Mouse (Mus musculus) fat pad, adult 2 months (tissue): ENCODE results near the gene Gucy2g.

Source experiments
- DNase-seq: peaks from one replicate; pipeline ENCODE4 v3.0.0-alpha.2; 2011; ENCODE audit warnings: low read depth, low spot score; ENCODE audit errors: extremely low read depth

Gucy2g gene

DNA sequence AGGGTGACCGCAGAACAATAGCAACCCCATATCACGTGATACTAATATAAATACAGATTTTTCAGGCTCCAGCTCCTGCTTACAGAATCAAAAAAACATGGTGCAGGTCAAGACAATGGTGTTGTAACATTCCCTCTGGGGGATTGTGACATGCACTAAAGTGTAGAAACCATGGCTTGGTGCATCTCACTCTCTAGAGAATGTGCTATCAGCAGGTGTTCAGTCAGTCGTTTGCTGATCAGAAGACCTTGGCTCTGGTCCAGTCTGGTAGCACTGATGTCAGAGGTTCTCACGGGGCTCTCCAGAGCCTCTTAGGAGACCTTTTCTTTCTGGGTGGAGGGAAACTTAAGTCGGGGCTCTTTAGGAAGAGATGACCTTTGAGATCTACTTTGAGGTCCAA, 9.4 kb upstream of the Gucy2g start:
- peak; percentile 74 for DNase-seq

DNA sequence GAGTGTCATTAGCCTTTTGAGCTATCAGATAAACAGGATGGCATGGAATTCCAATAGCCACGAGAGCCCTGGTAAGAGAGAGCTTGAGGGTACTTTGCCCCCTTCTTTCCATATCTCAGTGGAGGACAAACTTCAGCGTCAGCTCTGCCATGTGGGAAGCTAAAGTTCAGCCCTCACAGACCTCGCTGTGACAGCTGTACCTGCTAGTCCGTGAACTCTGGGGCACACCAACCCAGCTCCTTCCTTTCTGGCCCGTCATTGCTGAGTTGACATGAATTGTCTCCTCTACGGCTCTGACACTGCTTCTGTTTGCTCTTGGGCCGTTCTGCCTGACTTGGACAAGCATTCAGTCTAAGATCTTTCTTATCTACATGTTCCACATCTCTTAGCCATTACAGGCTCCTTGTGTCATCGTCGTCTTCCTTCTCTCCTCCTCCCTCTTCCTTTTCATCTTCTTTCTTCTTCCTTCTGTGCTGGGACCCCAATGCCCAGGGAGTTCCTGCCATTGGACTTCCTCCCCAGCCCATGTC, 7.0 kb upstream of the Gucy2g start:
- no peak for DNase-seq

DNA sequence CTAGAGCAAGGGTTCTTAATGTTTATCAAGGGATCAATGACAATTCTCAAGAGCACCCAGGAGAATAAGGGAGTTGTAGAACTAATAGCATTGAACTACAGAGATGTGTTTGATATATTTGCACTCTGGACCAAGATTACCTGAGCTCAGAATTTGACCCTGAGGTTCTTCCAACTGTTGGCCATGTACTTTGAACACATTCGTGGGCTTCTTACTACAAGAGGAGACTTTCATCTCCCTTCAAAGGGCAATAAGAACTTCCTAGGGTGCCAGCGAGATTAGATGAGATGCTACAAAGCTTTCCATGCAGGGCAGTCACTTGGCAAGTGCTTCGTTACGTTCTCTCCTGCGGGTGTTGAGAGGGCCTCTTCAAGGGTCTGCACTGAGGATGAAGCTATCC, 6.5 kb upstream of the Gucy2g start:
- no peak for DNase-seq

DNA sequence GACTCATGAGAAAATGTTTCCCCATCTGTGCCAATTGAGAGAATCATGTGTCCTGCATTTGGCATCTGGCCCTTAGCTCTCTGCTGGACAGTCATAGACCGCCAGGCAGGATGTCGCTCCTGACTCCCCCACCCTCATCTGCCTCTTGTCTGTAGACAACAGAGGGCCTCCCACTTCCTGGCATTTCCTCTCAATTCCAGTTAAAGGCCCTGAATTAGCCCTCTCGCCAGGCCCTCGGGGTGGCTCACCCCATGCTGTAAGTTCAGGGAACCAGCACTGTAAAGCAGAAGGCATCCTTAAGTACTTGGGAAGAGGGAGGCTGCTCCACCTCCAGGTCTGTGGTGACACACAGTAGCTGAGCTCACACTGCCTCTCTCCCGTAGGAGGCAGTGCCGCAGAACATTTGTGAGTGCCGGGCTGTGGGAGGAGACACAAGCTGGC, 3.8 kb upstream of the Gucy2g start:
- no peak for DNase-seq

DNA sequence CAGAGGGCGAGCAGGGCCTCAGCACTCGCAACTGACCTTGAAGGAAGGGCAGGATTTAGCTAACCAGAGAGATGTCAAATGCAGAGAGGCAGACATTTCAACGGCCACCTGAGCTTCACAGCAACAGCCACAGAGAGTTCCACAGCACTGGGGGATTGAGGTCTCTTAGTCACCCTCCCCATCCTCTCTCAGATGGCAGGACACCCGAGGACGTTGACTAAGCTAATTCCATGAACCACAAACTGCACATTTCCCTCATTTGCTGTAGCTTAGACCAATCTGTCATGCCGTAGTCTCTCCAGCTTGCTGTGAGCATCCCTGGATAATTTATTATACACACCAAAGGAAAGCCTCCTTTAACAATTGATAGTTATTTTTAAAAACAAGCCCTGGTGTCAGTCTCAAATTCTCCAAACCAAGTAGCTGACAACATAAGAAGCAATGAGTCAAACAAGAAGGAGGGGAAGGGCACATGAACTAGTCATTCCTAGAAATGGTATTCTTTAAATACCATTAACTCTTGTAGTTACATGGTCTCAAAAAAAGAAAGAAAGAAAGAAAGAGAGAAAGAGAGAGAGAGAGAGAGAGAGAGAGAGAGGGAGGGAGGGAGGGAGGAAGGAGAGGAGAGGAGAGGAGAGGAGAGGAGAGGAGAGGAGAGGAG, 1.1 kb downstream of the Gucy2g start:
- DNase-seq: no peak

DNA sequence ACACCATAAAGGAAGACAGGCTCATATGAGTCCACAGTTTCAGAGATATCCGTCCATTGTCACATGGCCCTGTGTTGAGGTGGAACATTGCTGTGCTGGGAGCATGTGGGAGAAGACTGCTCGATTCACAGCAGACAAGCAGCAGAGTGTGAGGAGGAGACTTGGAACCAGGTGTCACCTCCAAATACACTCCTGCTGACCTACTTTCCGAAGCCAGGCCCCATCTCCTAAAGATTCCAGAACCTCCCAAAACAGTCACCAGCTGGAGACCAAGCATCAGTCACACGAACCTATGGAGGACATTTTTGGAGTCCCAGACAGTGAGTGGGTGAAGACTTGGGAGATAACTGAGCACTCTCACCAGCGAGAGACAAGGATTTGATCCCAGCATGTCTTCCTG, 4.5 kb downstream of the Gucy2g start:
- no peak for DNase-seq

DNA sequence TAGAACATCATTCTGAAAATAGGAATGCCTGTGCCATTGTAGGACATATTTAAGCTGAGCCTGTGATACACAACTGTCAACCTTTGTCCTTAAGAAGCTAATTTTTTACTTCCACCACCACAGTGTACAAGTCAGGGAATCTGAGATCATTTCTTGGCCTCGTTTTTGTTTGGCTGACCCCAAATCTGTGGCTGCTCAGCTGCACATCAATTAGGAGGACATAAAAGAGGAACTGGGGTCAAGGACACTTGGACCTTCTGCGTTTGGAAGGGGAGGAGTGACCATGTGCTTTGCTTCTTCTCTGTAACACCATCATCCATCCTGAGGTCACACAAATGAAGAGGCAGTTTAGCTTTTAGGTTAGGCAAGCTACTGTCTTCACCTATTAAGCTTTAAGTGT, 5.0 kb downstream of the Gucy2g start:
- no peak for DNase-seq

DNA sequence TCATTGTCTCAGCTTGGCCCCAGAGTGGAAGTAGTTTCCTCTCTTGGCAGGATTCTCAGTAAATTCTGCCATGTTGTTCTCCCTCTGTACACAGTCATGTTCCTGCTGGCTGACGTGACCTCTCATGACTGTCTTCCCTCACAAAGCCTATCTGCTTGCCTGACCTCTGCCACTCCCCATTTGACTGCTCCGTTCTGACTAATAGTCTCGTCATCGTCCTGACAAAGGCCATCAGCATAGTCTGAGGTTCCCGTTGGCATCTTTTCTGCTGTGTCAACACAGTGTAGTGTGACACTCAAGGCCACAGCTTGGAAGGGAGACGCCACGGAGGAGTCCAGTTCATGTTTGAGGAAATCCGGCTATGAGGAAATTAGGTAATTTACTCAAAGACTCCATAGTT, 8.9 kb downstream of the Gucy2g start:
- DNase-seq: no peak

DNA sequence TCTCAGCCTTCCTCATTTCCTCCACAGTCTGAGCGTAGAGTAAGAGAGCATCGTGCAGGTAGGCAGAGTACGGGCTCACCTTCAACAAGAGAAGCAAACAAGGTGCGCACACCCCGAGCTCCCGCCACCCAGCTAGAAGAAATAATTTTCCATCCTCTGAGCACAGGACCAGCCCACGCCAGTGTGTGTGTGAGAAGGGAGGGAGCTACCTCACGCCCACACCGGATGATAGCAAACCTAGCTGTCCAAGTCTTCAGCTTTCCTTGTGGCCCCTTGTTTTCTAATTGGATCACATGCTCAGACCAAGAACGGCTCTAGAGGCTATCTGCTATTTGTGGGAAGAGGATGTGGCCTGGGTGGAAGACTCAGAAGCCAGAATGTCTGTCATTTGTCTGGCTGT, 10.0 kb downstream of the Gucy2g start:
- DNase-seq: no peak

DNA sequence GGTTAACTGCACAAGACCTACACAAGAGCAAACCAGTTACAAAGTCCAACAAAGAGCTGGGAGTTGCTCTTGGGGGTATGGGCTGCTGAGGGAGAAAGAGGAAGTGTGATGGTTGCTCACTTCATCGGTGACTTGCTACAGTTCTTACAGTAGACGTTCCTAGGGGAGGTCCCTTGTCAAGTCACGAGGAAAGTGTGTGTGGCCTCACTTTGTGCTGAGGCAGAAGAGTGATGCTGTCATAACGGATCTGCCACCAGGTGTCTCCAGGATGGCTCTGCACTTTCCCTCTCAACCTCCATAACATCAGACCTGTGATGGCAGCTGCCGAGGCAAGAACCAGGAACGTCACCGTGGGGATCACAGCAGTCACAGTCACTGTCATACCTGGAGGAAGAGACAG, 13.9 kb downstream of the Gucy2g start:
- DNase-seq: no peak

DNA sequence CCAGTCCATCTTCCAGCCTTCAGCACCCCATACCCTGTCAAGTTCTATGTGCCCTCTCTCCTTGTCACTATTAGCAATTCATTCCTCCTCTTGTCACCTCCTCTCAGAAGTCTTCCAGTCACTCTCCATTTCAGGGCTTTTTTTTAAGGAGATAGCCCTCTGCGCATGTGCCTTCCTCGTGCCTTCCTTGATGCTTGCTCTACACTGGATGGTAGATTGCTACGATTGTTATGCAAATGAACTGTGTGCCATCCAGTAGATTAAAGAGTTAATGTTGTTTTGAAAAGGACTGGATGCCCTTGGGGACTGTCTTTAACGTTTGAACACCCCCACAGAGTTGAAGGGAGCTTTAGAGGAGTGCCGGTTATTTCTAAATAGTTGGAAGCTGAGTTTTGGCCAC, 14.4 kb downstream of the Gucy2g start:
- no peak for DNase-seq

DNA sequence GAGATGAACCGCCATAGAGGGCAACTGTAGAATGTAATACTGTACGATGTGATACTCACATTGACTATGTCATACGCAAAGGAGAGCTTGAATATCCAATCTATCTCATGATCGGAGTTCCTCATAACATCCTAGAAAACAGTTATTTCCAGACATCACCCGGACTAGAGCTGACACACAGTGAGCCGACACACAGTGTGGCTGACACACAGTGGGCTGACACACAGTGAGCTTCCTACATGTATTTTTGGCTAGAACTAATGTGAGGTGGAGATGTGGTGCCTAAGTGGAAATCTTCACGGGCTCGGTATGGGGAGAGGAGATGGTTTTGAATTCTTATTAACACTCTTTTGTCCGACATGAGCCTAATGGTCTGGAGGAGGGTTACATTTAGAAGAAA, 18.8 kb downstream of the Gucy2g start:
- DNase-seq: no peak

DNA sequence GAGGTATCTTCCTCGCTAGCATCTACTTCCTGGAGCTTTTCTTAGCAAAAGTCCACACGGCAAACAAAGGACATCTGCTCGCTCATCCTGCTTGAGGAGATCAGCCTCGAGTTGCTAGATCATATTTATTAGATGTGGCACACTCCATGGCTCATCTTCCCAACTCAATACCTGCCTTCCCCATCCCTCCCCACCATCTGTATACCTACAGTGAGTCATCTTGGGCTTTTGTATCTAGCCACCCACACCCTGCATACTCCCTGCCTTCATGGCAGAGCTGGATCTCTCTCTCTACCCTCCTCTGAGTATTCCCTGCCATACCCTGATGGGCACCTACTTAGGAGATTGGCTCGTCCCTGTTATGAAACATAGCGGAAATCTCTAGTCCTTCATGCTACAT, 19.8 kb downstream of the Gucy2g start:
- DNase-seq: no peak

DNA sequence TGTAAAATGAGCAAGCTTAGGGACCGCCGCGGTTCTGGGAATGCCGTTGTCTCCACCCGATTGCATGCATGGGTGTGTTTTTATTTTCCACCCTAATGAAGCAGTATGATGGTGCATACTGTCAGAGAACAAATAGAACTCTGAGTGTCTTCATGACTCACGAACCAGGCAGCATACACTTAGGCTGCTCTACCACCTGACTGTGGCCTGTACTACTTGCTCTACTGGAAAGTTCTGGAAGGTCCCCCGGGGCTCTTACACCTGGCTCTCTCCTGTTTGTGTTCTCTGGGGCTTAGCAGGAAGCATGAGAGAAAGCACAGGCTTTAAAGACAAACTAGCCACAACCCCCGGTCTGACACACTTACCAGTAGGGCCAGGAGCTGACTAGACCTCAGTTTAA, 21.7 kb downstream of the Gucy2g start:
- DNase-seq: peak; percentile 94

DNA sequence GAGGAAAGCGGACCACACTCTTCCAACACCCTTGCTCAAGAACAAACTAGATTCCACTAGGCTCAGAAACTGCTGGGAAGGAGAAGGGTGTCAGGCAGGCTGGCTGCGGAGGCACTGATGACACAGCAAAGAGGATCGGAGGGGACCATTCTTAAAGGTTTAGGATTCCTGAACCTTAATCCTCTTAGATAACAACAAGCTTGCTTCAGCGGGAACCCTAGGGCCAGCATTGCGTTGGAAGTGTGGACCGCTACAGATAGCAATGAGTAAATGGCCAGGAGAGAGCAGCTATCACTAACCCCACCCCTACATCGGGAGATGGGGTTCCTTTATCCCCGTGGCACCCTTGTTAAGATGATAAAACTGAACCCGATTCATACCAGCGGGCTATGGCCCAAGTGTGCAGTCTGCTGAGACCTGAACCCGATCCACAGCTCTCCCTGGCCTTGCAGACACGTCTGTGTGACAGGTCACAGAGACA, 22.3 kb downstream of the Gucy2g start:
- no peak for DNase-seq

DNA sequence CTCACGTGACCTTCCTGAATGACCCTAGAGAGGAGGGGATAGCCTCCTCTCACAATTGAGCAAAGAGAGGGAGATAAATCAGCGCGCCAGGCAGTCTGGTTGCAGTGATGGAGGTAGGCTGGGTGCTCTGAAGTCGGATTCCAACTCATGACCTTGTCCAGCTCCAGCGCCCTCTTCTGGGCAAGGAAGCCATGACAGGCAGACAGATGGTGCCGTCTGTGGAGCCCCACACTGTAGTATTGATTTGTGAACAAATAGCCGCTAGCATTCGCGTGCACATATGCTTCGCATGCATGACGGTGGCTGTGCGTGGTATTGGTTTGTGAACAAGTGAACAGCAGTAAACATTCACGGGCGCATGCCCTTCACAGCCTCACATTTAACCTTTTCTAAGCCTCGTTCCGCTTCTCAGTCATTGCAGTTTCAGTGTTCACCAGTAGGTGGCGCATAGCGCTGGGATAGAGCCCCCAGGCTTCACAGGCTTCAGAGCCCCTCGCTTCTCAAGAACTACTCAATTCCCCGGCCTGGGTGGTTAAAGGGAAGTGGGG, 22.8 kb downstream of the Gucy2g start:
- DNase-seq: no peak

DNA sequence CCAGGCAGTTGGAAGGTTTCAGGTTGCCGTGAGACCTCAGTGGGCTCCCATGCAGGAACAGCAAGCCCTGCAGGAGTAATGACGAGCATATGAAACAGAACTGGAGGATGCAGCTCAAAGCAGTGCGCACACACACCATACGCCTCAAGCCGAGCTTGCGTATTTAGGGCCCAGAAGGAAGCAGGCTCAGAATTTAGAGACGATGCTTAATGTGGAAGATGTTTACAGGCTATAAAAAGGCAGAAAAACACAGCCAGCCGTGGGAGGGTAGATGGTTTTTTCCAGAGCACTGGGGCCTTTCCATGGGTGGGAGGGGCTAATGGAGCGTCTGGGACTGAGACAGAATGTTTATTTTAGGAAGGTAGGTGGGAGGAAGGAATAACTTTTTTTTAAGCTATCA, 23.7 kb downstream of the Gucy2g start:
- no peak for DNase-seq

DNA sequence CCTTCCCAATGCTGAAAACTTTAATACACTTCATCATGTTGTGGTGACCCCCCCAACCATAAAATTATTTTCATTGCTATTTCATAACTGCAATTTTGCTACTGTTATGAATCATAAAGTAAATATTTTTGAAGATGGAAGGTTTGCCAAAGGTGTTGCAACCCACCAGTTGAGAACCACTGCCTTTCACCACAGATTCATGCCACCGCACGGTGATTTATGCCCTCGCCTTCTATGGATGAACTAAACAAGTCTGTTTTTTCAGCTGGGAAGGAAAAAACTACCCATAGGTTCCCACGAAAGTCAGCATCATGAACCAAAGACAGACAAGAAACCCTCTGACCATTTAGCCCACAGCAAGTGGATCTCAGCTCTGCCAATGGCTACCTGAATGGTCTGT, 24.2 kb downstream of the Gucy2g start:
- DNase-seq: peak; percentile 85

DNA sequence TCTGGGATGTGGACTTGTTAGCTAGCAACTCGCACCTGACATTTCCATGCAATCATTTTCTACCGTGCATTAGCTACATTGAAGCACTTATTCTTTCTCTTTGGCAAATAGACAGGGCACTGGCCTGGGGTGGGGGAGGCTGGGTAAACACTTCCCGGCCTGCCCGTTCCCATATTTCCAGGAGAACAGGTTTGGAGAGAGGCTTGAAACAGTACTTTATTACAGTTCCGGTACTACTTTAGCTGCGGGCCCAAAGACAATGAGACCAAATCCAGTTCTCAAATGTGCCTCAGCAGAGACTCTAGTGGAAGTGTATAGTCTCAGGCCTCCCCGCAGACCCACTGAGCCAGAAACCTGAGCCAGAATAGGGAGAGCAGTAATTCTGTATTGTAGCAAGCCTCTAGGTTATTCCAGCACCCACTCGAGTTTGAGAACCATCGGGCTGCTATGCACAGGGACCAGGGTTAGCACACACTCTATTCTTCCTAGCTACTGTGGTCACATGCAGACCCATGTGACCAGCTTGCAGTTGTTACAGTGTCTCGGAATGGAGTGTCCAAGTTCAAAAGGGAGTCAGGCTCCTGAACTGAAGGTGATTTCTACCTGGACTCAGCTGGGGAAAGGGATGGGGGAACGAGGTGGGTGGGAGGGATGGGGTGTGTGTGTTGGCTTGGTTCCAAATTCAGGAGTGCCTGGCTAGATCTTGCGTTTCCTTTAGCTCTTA, 27.3 kb downstream of the Gucy2g start:
- DNase-seq: peak; percentile 69

DNA sequence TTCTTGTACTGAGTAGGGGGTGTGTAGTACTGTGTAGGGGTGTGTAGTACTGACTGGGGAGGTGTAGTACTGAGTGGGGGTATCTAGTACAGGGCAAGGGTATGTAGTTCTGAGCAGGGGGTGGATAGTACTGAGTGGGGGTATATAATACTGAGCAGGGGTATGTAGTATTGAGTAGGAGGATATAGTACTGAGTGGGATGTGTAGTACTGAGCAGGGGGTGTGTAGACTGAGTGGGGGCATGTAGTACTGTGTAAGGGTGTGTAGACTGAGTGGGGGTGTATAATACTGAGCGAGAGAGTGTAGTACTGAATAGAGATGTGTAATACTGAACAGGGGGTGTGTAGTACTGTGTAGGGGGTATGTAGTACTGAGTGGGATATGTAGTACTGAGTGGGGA, 29.3 kb downstream of the Gucy2g start:
- no peak for DNase-seq

DNA sequence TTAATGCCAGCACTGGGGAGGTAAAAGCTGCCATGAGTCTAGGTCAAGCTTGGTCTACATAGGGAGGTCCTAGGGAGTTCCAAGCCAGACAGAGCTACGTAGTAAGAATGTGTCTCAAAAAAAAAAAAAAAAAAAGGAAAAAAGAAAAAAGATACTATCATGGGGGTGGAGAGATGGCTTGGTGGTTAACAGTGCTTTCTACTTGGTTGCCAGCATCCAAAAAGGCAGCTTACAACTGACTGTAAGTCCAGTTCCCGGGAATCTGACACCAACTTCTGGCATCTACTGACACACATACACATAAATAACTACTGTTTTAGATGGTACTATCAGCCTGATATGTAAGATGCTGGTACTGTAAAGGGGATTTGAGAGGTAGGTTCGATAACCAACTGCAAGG, 32.0 kb downstream of the Gucy2g start:
- no peak for DNase-seq

DNA sequence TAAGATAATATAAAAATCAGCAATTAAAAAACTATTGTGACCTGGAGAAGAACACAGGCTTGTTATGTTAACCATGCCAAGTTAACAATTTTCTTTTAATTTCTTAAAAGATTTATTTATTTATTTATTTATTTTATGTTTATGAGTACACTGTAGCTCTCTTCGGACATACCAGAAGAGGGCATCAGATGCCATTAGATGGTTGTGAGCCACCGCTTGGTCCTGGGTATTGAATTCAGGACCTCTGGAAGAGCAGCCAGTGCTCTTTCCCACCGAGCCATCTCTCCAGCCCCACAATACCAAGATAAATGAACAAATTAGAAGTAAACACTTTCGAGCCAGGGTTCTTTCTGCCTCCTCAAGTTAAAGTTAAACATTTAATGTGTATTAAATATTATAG, 32.4 kb downstream of the Gucy2g start:
- no peak for DNase-seq
